In the genomic region with DNA sequence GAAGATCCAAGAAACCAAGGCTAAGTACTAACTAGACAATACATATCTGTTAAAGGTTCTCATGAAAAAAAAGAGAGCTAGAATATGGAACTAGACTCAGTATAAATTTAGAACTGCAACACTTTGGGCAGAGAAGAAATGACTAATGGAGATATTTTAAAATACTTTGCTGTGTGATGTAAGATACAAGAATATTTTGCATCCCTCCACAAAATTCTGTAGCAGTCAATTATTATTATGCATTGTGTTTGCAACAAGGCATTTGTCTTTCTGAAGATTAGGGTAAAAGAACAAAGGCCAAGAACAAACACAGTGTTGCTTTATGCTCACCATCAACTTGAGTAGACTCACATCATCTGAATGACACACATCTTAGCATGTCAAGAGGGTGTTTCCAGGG, we compare ENCODE assay signal across 14 mouse cellular contexts.
A peak's percentile ranks its signal among the peaks of the same experiment; 100 is the strongest.
DNase-seq lines count a peak whose midpoint lies in the region; TF ChIP-seq lines count a peak whose summit lies in the region.
"Had no signal": no experiment of that assay in that cellular context is flagged by ENCODE, and none has a peak within 500 bp of the region (broad histone marks: within the 10 kb centered on the region; RNA-seq: fewer than 3 reads in every experiment).

No protein-coding gene starts in this region.

- no peak for TF ChIP-seq CTCF in cortical plate, adult 2 months (IDR thresholded peaks at IDR 0.05; ENCODE audit: extremely low read depth, insufficient read depth, low read length)

- H3K27ac ChIP-seq in cortical plate, adult 2 months (ENCODE audit: insufficient read depth, low read length): peak overlapping the region; percentile 67
- H3K27ac ChIP-seq: embryonic facial prominence, embryonic 13.5 days; embryonic facial prominence, embryonic 15.5 days; forebrain, embryonic 10.5 days; forebrain, embryonic 12.5 days had no signal

- no peak for TF ChIP-seq POLR2A in cortical plate, adult 2 months (IDR thresholded peaks at IDR 0.05; ENCODE audit: extremely low read depth, insufficient read depth, low read length)

- peak; percentile 11 for DNase-seq in left cerebral cortex, adult 11 months (ENCODE audit: low spot score)
- DNase-seq in left cerebral cortex, adult 9 months (ENCODE audit: low spot score in 2 of 2): no peak
- DNase-seq in brain, adult 2 months (ENCODE audit: low read depth, low spot score): peak; percentile 41
- DNase-seq in right cerebral cortex, postnatal 4 days: no peak
- DNase-seq: adrenal gland, adult 2 months; adrenal gland, postnatal 10 days; adrenal gland, postnatal 25 days; embryo, embryonic 11 days had no signal

- no peak overlapping the region for H3K4me3 ChIP-seq in cortical plate, adult 2 months (ENCODE audit: insufficient read depth, low read length)
- H3K4me3 ChIP-seq: embryonic facial prominence, embryonic 13.5 days; embryonic facial prominence, embryonic 15.5 days; erythroblast, embryonic 14.5 days; forebrain, embryonic 10.5 days; forebrain, embryonic 12.5 days had no signal

- peaks cover 2% of the 10 kb centered on the region for H3K4me1 ChIP-seq in cortical plate, adult 2 months (ENCODE audit: control insufficient read depth, insufficient read depth, low read length)
- H3K4me1 ChIP-seq: embryonic facial prominence, embryonic 13.5 days; embryonic facial prominence, embryonic 15.5 days; forebrain, embryonic 10.5 days; forebrain, embryonic 12.5 days had no signal

Comparison
In these comparisons a context has a peak if more than half of its experiments do, and no peak if none do; other contexts are left out.
1. DNase-seq: peak in left cerebral cortex, adult 11 months (single experiment) and brain, adult 2 months (single experiment); none in left cerebral cortex, adult 9 months (0 of 2) and right cerebral cortex, postnatal 4 days (single experiment).